Mouse (Mus musculus) heart, postnatal 0 days (tissue): Measurements from ENCODE around the gene Olfr272. TPM values are rescaled to one million over a fixed set of nuclear protein-coding genes. Genes with fewer than 3 reads are reported as not detected.

Experiments used
- ATAC-seq: fragments of 200-750 bp; cut with Nextera tagmentation; 2 replicates; pipeline ENCODE4 v1.8.0; 2017; ENCODE audit warnings: low read depth, moderate number of reproducible peaks, moderate library complexity; ENCODE audit not compliant: insufficient read depth
- DNase-seq: peaks from one replicate; pipeline ENCODE4 v3.0.0-alpha.2; 2016; ENCODE audit warnings: low spot score
- H3K27ac ChIP-seq: fragments of 300-500 bp; sonication (generic); 2 replicates; pipeline ENCODE4 v1.5.1; 2014; ENCODE audit warnings: low read depth, mild to moderate bottlenecking
- H3K27me3 ChIP-seq: fragments of 300-500 bp; sonication (generic); 2 replicates; pipeline ENCODE4 v1.6.1; 2014; ENCODE audit warnings: low read length, mixed read lengths; ENCODE audit not compliant: control insufficient read depth, insufficient read depth
- H3K36me3 ChIP-seq: fragments of 300-500 bp; sonication (generic); replicated peaks from 2 replicates; pipeline ENCODE4 v1.6.1; 2014; ENCODE audit warnings: low read length, mixed read lengths; ENCODE audit not compliant: control insufficient read depth, insufficient read depth
- H3K4me1 ChIP-seq: fragments of 300-500 bp; sonication (generic); 2 replicates; pipeline ENCODE4 v1.6.1; 2014; ENCODE audit warnings: antibody characterized with exemption; ENCODE audit not compliant: control insufficient read depth, insufficient read depth
- H3K4me2 ChIP-seq: fragments of 300-500 bp; sonication (generic); 2 replicates; pipeline ENCODE4 v1.6.1; 2014; ENCODE audit warnings: low read depth, mild to moderate bottlenecking, low read length, moderate library complexity
- H3K4me3 ChIP-seq: fragments of 300-500 bp; sonication (generic); 2 replicates; pipeline ENCODE4 v1.5.1; 2014; ENCODE audit warnings: low read depth, low read length
- H3K9ac ChIP-seq: fragments of 300-500 bp; sonication (generic); replicated peaks from 2 replicates; pipeline ENCODE4 v1.6.1; 2014; ENCODE audit warnings: low read depth, low read length, mixed read lengths
- H3K9me3 ChIP-seq: fragments of 300-500 bp; sonication (generic); replicated peaks from 2 replicates; pipeline ENCODE4 v1.6.1; 2016; ENCODE audit warnings: low read length; ENCODE audit not compliant: control insufficient read depth
- CTCF ChIP-seq: IDR thresholded peaks from 2 replicates; pipeline ENCODE4 v1.5.1; 2016; ENCODE audit warnings: antibody characterized with exemption, control low read depth, low read depth
- EP300 ChIP-seq: IDR thresholded peaks from 2 replicates; pipeline ENCODE4 v1.6.1; 2016; ENCODE audit warnings: antibody characterized with exemption, low read depth
- WGBS: fragments of 180-500 bp; shearing (Covaris S2); extraction: QIAGEN DNeasy Blood & Tissue Kit; methylation state at CpG from one replicate; pipeline ENCODE4 v1.1.7; 2014; 5-methylcytosine and 5-hydroxymethylcytosine counted together
- polyA plus RNA-seq: library from polyadenylated mRNA; unstranded; fragments of >200 nt; fragmentation: Nextera tagmentation; extraction: Ambion mirVana; gene quantifications from 2 replicates; pipeline ENCODE4 v1.2.1, GENCODE M21; 2015
- total RNA-seq: library from RNA; depleted of rRNA; stranded (reverse); fragments of >200 nt; gene quantifications from 2 replicates; pipeline ENCODE4 v1.2.3, GENCODE M21; 2014; ENCODE audit warnings: low replicate concordance; rRNA removed

Olfr272 gene
- total RNA-seq (not detected in 2 replicates), polyA plus RNA-seq (not detected in 2 replicates)

DNA sequence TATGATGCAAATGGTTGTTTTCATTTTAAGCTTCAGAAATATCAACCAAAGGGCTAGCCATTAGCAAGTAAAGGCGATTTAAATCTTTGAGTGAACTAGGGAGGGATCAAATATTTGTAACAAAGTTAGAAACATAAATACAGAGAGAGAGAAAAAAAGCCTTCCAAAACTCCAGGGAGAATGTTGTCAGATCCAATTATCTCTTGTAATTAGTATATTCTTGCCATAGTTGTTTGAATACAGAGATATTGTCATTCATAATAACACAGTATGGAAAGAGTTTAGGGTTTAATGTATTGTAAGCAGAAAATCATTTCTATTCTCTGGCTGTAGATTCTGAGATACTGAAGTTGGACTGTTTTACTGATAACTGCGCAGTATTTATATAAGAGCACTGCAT is at the start of gene Olfr272:
Olfr272 (minus strand) TSS at position 101 of the 400 bp plus-strand sequence.
- Histone ChIP-seq H3K9me3 (no peaks in the 10 kb centered on the region), H3K27ac (no peak within 1 kb of the TSS), H3K4me1 (no peaks in the 10 kb centered on the region), H3K4me3 (no peak within 1 kb of the TSS), H3K9ac (no peak within 1 kb of the TSS), H3K4me2 (no peak within 1 kb of the TSS), H3K36me3 (no peaks in the 10 kb centered on the region), H3K27me3 (no peaks in the 10 kb centered on the region)
- no peak for DNase-seq
- TF ChIP-seq EP300, result no peak
- TF ChIP-seq CTCF, result no peak
- 71% methylated on average over 2 of the region's 2 CpGs for WGBS
- ATAC-seq, result no peak

DNA sequence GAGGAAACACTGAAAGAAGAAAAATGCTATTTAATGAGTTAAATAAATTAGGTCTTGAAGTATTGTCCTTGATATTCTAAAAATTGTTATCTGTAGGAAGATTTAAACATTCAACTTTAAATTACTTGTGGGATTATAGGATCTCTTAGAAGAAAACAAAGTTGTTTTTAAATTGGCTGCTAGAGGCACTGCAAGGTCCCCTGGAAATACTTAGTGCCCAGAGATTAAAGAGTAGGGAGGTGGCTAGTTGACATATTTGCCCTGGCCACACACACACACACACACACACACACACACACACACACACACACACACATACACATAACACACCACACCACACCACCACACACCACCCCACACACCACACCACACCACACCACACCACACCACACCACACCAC is 45.3 kb upstream of the Olfr272 start, which contains the start of gene Olfr270:
Olfr270 (plus strand) TSS at position 301 of the 400 bp plus-strand sequence.
- TF ChIP-seq EP300 (no peak), CTCF (no peak)
- Histone ChIP-seq H3K9ac (no peak within 1 kb of the TSS), H3K36me3 (no peaks in the 10 kb centered on the region), H3K9me3 (no peaks in the 10 kb centered on the region), H3K4me2 (no peak within 1 kb of the TSS), H3K27ac (no peak within 1 kb of the TSS), H3K27me3 (no peaks in the 10 kb centered on the region), H3K4me3 (no peak within 1 kb of the TSS), H3K4me1 (no peaks in the 10 kb centered on the region)
- ATAC-seq (no peak), DNase-seq (no peak)

DNA sequence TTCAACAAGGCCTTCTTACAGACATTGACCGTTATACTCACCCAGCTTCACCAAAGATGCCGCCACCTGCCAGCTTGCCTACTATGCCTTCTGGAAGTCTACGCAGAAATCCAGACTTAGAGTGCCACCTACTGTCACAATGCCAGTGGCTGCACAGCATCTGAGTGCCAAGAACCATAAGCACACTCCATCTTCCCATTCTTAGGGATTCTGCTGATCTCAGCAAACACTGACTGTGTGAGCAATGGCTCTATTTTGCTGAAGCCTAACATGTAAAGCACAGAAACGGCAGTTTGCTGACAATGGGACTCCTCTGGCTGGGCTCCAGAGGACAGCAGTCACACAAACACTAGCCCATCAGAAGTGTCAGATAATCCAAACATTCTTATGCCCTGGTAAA is 39.7 kb upstream of the Olfr272 start:
- TF ChIP-seq CTCF (peak; percentile 49), EP300 (no peak)
- 34% methylated on average over 4 of the region's 4 CpGs for WGBS

DNA sequence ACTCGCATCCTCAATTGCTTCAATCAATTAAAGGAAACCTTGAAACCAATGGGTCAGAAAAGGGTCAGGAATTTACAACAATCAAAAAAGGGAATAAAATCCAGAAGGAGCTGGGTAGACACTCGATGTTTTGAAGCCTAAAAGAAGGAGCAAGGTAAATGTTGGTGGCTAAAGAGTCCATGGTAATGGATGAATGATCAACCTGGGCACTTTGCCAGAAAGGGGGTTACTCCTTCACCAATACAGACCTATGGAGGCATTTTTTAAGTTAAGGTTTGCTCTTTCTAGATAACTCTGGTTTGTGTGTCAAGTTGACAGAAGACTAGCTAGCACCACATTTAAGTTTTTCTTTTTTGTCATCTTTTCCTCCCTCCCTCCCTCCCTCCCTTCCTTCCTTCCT is 30.0 kb upstream of the Olfr272 start:
- WGBS, result 74% methylated on average over 2 of the region's 2 CpGs

More for the DNA sequence above, 39.7 kb upstream of the Olfr272 start:
- H3K4me2 ChIP-seq, result no peak overlapping the region
- H3K4me1 ChIP-seq, result no peaks in the 10 kb centered on the region
- DNase-seq, result peak; percentile 24
- H3K9me3 ChIP-seq, result no peaks in the 10 kb centered on the region
- no peak for ATAC-seq
- no peak overlapping the region for H3K4me3 ChIP-seq
- H3K9ac ChIP-seq, result no peak overlapping the region
- H3K27ac ChIP-seq, result no peak overlapping the region
- no peaks in the 10 kb centered on the region for H3K27me3 ChIP-seq
- no peaks in the 10 kb centered on the region for H3K36me3 ChIP-seq

DNA sequence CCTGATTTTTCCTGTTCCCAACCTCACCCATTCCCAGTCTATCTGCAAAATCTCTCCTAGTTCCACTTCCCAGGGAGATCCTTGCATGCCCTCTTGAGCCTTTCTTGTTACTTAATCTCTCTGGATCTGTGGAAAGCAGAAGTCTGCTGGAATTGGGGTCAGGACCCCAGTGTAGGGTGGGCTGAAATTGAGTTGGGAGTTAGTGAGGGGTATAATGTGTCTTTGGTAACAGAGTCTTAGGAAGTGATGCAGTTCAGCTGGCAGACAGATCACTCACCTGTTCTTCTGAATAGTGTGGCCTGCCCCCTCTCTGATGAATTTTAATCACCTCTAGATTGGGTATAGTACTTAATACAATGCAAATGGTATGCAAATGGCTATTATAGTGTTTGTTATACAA is 27.7 kb upstream of the Olfr272 start:
- Histone ChIP-seq H3K9me3 (no peaks in the 10 kb centered on the region), H3K4me1 (no peaks in the 10 kb centered on the region), H3K36me3 (no peaks in the 10 kb centered on the region), H3K9ac (no peak overlapping the region), H3K4me2 (no peak overlapping the region), H3K27me3 (no peaks in the 10 kb centered on the region), H3K4me3 (no peak overlapping the region), H3K27ac (no peak overlapping the region)
- DNase-seq, result no peak
- TF ChIP-seq CTCF (no peak), EP300 (no peak)
- ATAC-seq, result no peak

More for the DNA sequence above, 30.0 kb upstream of the Olfr272 start:
- ATAC-seq (no peak), DNase-seq (no peak)
- Histone ChIP-seq H3K36me3 (no peaks in the 10 kb centered on the region), H3K27me3 (no peaks in the 10 kb centered on the region), H3K27ac (no peak overlapping the region), H3K4me1 (no peaks in the 10 kb centered on the region), H3K4me2 (no peak overlapping the region), H3K9ac (no peak overlapping the region), H3K4me3 (no peak overlapping the region), H3K9me3 (no peaks in the 10 kb centered on the region)
- TF ChIP-seq CTCF, result no peak
- no peak for TF ChIP-seq EP300

DNA sequence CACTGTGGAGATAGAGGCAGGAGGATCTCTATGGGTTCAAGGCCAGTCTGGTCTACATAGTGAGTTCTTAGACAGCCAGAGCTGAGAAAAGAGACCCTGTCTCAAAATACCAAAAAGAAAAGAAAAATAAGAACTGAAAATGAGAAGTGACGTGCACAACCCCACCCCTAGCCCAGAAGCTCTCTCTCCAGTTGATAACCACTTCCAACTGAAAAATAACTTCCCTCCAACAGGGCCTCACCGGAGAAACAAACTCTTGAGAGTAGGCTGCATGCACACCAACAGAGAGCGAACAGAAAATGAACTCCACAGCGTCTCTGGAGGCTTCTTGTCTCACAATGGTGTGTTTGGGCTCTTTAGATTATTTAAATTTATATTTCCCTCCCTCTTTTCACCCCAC is 11.5 kb upstream of the Olfr272 start:
- Histone ChIP-seq H3K9me3 (no peaks in the 10 kb centered on the region), H3K9ac (no peak overlapping the region), H3K4me3 (no peak overlapping the region), H3K27me3 (no peaks in the 10 kb centered on the region), H3K36me3 (no peaks in the 10 kb centered on the region), H3K4me2 (no peak overlapping the region), H3K27ac (no peak overlapping the region), H3K4me1 (no peaks in the 10 kb centered on the region)
- ATAC-seq (no peak), DNase-seq (no peak)
- TF ChIP-seq EP300, result no peak
- no peak for TF ChIP-seq CTCF
- 86% methylated on average over 4 of the region's 4 CpGs for WGBS
